Mouse (Mus musculus): ENCODE measurements around the gene H2-D1. TPM values are rescaled to one million over a fixed set of nuclear protein-coding genes. Genes with fewer than 3 reads are reported as not detected.

The H2-D1 gene
- total RNA-seq, 1 experiment from 2014 or later = 109 TPM

- no peak for DNase-seq
These were observed 21.9 kb upstream of the H2-D1 start for GRCm38 (mm10) chr17:35240384-35241304.

- peak; percentile 95 for DNase-seq
These were observed 21.1 kb upstream of the H2-D1 start, which contains the start of gene Ddx39b for GRCm38 (mm10) chr17:35241305-35242014. Gene Ddx39b, plus strand, starts transcription at chr17:35241746.

DNA sequence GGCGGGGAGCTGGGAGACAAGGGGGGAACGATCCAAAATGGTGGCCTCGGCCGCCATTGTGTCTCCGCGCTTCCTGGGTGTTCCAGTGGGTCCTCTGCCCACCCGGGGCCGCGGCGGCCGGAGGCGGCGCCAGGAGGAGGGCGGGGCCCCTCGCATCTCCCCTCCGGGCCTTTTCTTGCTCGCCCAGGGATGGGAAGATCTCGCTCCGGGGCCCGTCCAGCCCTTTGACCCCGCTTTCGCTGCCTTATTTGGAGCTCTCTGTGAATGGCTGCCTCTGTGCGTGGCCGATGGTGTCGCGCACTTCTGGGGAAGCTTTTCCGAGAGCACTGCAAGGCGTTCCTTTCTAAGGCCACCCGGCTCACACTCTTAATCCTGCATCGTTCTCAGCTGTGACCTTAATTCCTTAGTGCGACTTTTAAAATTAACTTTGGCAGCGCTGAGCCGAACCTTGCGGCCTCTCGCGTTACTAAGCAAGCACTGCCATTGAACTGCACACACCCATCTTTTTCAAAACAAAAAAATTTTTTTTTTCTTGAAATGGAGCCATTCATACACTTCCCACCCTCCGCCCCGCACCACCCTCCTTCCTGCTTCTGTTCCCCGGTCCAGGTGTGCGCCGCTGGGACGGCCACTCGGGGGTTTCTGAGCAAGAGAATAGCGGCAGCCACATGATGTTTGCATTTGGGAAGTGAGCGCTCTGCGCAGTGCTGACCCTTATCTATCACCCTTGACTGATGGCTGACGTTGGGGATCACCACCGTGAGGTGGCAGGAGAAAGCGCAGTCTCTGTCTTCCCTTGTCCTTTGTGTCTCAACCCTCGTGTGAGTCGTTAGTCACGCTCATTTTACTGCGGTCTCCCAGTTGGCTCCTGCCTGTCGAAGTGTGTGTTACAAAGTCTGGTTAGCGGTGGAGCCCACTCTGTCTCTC is 20.3 kb upstream of the H2-D1 start:
- peak; percentile 66 for DNase-seq

- no peak for DNase-seq
These were observed 19.4 kb upstream of the H2-D1 start for GRCm38 (mm10) chr17:35243086-35243485.

GRCm38 (mm10) chr17:35244999-35245398 is 17.5 kb upstream of the H2-D1 start:
- no peak for DNase-seq

GRCm38 (mm10) chr17:35245731-35246623 is 16.6 kb upstream of the H2-D1 start:
- DNase-seq = no peak

GRCm38 (mm10) chr17:35247144-35247543 is 15.4 kb upstream of the H2-D1 start:
- DNase-seq = no peak

DNA sequence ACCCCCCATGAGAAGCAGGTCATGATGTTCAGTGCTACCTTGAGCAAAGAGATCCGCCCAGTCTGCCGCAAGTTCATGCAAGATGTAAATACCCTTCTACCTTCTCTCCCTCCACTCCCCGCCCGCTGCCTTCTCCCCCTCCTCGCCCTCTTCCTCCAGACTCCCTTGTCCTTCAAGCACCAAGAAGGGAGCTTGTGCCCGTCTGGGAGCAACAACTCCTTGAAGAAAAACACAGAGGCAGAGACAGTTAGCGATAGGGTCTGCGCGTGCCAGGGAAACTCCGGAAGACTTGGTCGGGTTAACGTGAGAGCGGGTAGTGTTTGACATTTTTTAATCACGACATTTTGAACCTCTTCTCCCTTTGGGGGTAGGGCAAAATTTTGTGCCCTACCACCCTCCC is 13.5 kb upstream of the H2-D1 start:
- DNase-seq = no peak

GRCm38 (mm10) chr17:35249451-35250197 is 12.9 kb upstream of the H2-D1 start:
- DNase-seq = no peak

GRCm38 (mm10) chr17:35250348-35251120 is 12.0 kb upstream of the H2-D1 start:
- DNase-seq = no peak

DNA sequence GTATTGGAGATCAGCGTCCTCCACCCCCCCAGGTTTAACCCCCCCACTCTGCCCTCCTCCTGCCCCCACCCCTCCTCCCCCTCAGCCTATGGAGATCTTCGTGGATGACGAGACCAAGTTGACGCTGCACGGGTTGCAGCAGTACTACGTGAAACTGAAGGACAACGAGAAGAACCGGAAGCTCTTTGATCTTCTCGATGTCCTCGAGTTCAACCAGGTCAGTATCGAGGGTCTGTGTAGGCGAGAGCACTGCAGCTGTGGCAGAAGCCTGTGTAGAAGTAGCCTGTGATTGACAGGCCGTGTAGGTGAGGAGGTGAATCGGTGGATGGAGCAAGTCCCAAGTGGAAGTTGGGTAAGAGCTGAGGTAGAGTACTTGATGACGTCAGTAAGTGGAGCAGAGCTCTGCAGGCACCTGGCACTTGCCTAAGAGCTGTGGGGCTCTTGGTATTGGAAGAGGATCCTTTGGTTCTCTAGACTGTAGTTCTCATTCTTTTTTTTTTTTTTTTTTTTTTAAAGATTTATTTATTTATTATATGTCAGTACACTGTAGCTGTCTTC is 11.3 kb upstream of the H2-D1 start:
- DNase-seq = no peak

DNA sequence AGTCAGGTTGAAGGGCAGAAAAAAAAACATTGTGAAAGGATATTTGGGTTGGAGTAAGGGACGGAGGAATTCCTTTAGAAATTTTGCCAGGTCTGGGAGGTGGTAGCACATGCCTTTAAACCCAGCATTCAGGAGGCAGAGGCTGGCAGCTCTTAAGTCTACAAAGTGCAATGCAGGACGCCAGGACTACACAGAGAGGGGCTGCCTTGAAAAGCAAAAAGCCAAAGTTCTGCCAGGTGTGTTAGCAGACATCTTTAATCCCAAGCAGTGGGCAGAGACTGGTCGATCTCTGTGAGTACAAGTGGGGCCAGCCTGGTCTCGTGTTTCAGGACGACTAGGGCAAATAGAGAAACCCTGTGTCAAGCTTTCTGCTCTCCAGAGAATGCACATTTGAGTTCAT is 10.5 kb upstream of the H2-D1 start:
- no peak for DNase-seq

DNA sequence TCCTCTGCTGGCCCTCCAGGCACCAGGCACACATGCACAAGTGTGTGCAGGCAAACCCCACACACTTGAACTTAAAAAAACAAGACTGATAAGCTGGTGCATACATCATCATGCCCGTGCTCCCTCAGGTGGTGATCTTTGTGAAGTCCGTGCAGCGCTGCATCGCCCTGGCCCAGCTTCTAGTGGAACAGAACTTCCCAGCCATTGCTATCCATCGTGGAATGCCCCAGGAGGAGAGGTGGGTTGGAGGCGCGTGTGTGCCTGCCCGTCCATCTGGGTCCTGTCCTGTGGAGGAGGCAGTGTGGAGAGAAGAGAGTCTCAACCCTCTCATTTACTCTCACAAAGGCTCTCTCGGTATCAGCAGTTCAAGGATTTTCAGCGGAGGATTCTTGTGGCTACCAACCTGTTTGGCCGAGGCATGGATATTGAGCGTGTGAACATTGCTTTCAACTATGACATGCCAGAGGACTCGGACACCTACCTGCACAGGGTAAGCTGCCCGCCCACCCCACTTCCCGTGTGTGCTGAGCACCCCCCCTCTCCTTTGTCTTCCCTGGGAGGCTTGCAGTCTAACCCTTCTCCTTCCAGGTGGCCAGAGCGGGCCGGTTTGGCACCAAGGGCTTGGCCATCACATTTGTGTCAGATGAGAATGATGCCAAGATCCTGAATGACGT is 9.8 kb upstream of the H2-D1 start:
- DNase-seq = no peak

DNA sequence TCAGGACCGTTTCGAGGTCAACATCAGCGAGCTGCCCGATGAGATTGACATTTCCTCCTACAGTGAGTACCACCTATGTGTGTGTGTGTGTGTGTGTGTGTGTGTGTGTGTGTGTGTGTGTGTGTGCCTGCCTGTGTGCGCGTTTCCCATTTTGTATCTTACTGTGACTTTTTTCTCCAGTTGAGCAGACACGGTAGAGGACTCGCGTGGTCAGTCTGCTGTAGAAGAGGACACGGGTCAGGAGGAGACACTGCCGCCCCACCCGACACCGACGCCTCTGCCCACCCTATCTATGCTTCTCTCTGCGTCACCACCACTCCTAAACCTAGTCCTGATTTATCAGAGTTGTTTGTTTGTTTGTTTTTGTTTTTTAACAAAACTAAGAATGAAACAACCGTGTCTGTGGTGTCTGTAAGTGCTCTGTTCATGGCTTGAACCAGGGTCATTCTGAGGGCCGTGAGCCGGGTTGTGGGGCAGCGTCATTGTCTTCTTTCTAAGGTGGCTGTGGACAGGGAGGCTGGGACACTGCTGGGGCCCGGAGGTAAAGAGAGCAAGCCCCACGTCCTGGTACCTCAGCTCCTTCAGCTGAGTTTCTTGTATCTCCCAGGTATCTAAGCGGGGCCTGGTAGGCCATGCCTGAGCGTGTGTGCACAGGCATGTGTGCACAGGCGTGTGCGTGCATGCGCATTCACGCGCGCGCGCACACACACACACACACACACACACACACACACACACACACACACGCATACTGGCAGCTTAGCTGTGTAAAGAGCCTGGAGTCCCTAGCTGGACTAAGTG is 9.0 kb upstream of the H2-D1 start:
- no peak for DNase-seq

- DNase-seq = peak; percentile 69
These were observed 8.1 kb upstream of the H2-D1 start for GRCm38 (mm10) chr17:35254241-35255098.

DNA sequence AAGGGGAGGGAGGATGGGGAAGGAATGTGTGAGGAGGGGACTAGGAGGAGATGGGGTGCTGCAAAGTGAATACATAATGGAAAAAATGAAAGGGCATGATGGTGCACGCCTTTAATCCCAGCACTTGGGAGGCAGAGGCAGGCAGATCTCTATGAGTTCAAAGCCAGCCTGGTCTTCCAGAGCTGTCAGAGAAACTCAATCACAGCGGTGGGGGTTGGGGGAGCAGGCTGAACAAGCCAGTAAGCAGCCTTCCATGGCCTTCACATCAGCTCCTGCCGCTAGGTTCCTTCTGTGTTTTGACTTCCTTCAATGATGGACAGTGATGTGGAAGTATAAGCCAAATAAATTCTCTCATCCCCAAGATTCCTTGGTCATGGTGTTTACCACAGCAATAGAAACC is 7.2 kb upstream of the H2-D1 start:
- DNase-seq = no peak

DNA sequence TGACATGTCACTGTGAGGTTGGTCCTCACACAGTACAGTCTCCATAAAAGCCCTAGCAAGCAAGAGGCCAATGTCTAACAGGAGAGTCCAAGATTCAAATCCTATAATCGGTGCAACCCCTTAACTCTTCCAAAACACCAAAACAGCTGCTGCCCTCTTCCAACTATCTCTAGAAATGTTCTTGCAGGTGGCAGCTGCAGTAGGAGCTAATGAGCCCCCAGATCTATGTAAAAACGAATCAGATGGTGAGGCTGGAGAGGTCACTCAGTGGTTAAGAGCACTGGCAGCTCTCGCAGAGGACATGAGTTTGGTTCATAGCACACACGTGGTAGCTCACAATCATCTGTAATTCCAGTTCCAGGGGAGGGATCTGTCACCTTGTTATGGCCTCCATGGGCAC is 6.8 kb upstream of the H2-D1 start:
- no peak for DNase-seq

Measured in adrenal gland, postnatal 25 days (tissue).